Mouse (Mus musculus) left cerebral cortex, adult 18-20 months (tissue): Measurements from ENCODE around the gene Lingo1. TPM values are rescaled to one million over a fixed set of nuclear protein-coding genes. Genes with fewer than 3 reads are reported as not detected.
A peak's percentile ranks its signal among the peaks of the same experiment; 100 is the strongest.

ENCODE experiments used
- DNase-seq, 2 experiments: peaks; one replicate each; pipeline ENCODE4 v3.0.0; 2021 to 2022; ENCODE audit warnings: low spot score in 2 of 2, mixed read lengths in 1 of 2
- total RNA-seq, 2 experiments: library from RNA; stranded (reverse); gene quantifications; 2 replicates each; pipeline ENCODE4 v1.2.3; 2021

Lingo1 gene
- total RNA-seq, 2 experiments from 2014 or later, result 440 to 456 TPM

- peak in 1 of 2 experiments; percentile 50 for DNase-seq
These were observed 68.3 kb downstream of the Lingo1 start for GRCm38 (mm10) chr9:56727703-56728684.

- peak; percentile 80 to 89 for DNase-seq
These were observed 70.5 kb downstream of the Lingo1 start for GRCm38 (mm10) chr9:56725814-56726213.

DNA sequence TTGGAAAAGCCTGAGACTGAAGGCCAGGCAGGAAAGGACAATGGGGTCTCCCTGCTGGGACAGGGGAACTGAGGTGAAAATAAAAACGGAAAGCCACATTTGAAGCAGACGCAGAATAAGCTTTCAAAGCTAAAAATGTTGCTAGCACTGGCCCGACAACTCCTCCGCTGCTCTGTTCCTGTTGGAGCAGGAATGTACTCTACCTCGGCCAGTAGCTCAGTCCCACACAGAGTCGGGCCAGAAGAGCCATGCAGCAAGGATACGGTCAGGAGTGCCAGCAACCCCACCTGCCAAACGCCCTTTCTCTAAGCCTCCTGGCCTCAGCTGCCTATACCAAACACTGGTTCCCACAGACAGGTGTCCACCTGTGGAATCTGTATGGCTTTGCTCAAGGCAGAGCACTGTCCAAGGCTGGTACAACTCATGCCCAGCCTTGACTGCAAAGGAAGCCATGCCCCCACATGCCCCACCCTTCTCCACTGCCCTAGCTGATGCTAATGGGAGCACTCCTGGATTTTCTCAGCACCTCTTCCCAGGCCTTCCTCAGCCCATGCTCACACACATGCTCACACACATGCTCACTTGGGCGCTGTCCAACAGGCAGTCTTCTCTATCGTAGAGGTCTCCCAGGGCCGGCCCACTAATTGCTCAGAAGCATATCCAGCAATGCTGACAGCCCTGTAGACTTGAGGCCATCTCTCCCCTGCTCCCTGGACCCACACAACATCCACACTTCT, 74.0 kb downstream of the Lingo1 start:
- DNase-seq, result peak; percentile 49 to 55

DNA sequence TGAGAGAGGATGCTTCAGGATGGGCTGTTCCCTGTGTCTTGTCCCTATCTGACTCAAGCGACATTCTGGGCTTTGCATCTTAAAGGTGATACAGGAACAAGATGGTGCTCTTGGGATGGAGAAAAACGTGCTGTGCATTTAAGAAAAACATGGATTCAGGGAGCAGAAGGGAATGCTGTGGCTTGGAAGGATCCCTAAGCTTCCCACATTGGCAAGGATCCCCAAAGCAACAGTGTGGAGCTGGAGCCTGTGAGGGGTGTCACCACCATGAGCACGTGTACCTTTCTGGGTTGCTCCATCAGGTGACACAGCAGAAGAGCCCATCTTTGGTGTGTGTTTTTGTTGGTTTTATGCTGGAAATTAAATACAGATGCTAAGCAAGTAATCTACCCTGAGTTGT, 77.3 kb downstream of the Lingo1 start:
- no peak for DNase-seq

DNA sequence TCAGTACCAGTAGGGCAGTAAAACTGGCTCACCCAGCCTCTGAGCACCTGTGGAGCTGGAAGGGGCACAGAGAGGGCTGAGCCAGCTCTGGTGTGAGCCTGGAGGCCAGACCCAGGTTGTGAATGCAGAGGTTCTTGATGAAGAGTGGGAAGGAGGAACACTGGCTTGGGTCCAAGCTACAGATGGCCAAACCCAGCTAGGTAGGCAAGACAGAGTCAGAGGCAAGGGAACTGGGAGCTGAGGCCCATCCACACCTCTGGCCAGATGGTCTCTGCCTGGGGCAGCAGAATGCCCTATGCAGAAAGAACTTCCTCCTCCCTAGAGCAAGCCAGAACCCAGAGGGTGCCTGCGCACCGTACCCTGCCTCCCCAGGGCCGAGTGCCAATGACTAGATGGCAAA, 79.7 kb downstream of the Lingo1 start:
- no peak for DNase-seq

DNA sequence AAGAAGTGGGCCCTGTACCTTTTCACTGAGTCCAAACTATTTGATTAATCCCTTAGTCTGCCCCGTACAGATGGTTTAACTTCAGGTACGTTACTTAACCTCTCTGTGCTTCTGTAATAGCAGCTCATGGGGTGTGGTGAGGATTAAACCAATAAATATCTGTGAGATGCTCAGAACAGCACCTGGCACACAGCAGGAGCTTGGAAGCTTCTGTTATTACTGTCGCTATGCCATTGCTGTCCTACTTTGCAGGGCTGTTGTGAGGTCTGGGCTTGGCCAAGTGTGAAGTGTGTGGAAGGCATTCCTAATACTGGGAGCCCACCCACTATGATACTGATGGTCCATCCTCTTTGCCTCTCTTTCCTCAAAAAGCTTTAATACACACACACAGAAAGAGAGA, 80.2 kb downstream of the Lingo1 start:
- DNase-seq, result no peak

- DNase-seq, result no peak
These were observed 81.9 kb downstream of the Lingo1 start for GRCm38 (mm10) chr9:56714391-56714790.

DNA sequence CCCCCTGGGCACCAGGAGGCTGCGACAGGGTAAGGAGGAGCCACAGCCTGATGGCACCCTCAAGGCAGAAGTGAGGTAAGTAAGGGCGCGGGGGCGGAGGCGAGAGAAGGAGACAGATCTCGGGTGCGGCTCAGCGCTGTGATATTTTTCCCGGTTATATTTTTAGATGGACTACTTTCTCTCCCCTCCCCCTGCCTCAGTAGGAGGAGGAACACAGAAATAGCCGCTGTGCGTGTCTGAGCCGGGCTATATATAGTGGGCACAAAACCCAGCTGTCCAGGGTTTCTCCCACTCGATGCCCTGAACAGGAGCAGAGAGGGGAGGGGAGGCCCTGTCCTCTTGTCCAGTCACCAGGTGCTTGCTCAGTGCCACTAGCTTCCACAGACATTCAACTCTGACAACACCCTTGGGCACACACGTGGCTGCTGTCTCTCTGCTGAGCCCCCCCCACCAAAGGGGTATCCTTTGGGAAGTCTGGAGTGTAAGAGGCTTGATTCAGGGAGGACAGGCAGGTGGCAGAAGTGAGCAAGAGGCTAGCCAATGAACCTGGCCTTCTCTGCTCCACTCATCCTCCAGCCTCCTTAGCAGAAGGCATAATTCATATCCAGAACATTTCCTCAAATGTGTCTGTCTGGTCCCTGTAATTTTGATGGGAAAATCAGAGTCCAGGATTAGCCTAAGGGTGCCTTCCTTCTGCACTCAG, 83.5 kb downstream of the Lingo1 start:
- peak; percentile 93 to 94 for DNase-seq

DNA sequence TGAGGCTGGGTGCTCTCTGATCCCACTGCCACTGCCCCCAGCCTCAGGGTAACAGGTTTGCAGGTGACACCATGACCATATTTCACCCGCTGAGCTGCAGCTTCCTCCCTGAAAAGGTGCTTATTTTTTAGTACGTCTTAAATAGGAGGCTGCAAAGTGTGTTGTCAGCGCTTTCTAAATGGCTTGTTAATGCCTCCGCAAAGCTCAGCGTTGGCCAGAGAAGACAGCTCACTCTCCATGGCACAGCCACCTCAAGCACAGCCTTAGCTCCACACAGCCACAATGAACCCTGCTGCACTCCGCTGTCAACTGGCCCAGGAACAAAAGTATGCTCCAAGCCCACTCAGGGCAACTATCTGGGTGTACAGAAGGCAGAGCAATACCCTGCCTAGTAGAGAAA, 85.3 kb downstream of the Lingo1 start:
- DNase-seq, result no peak

DNA sequence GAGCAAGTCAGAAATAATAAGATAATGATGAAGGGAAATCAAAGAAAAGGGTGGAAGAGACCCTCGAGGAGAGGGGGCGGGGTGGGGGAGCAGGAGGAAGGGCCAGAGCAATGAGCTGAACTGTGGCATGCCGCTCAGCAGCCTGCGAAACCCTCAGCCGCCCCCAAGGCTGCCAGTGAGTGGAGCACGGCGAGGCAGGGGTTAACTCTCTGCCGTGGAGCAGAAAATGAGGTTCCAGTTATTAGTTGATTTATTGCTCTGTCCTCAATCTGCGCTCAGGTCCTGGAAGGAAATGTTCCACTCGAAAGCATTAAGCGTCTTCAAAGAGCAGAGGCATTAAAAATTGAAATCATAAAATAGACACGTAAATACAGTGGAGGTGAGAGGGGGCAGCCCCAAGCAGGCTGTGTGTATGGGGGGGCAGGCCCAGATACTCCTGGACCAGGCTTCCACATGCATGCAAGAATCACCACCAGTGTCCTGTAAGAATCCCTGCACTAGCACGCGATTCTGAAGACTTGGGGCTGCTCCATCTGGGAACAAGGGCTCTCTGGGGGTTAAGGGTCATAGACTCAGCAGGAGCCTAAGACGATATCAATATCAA, 89.7 kb downstream of the Lingo1 start:
- no peak for DNase-seq

DNA sequence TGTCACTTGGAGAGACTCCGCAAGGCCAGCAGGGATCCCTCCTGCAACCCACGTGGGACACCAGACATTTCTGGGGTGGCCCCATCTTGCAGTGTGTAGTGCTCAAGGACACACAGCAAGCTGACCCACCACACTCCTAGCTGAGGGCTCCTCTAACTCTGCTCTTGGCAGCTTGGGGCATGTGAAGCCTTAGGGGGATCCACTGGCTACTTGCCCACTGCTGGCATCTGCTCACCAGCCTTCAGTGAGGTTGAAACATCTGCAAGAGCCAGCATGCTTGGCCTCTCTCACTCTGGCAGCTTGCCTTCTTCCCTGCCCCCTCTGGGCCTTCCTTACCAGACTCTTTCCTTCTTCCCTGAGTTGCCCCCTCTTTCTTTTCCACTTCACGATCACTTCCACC, 94.9 kb downstream of the Lingo1 start:
- no peak for DNase-seq

GRCm38 (mm10) chr9:56700866-56701265, 95.4 kb downstream of the Lingo1 start:
- no peak for DNase-seq

GRCm38 (mm10) chr9:56698715-56699370, 97.4 kb downstream of the Lingo1 start:
- DNase-seq, result no peak

- DNase-seq, result peak; percentile 35 to 55
These were observed 102.2 kb downstream of the Lingo1 start for GRCm38 (mm10) chr9:56694079-56694478.

- no peak for DNase-seq
These were observed 105.0 kb downstream of the Lingo1 start for GRCm38 (mm10) chr9:56691226-56691625.

DNA sequence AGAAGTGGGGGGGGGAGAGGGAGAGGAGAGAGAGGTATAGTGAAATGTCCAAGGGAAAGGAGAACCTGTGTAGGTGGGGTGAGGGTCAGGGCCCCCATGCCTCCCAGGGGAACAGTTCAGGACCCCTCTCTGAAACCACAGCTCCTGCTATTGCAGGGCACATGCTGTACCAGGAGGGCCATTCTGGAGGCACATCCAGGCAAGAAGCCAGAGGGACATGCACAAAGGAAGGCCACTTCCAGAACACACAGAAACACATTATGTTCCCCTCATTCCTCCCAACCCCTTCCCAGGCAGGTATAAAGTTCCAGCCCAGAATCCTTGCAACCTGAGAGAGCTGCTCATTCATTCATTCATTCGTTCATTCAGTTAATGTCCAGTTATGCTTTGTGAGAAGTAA, 105.6 kb downstream of the Lingo1 start:
- no peak for DNase-seq

GRCm38 (mm10) chr9:56687490-56687889, 108.8 kb downstream of the Lingo1 start:
- no peak for DNase-seq

DNA sequence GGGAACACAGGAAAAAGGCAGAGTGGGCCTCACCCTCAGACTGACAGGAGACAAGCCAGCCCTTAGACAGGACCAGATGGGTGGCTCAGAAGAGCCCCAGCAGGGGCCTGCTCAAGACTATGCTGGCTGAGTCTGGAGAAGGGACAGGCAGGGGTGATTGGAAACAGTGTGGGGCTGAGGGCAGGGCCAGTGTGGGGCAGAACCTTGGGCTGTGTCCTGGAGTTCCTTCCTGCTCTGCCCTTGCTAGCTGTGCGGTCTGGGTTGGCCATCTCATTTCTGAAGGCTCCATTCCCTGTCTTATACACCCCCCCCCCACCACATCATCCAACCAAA, 109.2 kb downstream of the Lingo1 start:
- no peak for DNase-seq

DNA sequence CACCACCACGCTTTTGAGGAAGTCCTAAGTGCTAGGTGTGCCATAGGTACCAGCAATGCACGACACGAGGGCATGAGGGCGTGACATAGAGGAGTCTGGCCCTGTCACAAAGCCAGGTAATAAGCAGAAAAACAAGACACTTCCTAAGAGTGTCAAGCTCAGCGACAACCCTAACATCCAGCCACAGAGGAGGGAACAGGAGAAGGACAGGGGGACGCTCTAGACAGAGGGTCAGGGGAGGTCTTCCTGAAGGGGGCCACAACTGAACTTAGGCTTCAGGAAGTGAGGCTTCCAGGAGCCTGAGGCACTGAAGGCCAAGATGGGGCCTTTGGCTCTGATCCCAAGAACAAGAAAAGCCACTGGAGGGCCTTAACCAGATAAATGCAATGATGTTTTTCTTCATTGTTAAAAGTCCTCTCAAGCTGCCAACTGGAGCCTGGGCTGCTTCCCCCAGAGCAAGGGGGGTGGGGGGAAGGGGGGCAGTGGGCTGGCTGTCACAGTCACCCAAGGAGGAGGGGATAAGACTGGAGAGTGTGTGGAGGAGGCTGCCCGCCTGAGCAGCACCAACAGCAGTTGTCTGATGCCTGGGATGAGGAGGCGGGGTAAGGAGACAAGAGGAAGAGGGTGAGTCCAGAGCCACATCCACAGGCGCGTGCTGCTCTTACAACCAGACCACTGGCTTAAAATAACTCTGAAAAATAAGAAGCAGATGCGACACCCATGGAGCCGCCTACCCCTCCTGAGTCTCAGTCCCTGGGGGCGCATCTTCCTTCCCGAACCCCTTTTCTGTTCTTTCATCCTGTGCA, 109.7 kb downstream of the Lingo1 start:
- peak; percentile 73 to 82 for DNase-seq

DNA sequence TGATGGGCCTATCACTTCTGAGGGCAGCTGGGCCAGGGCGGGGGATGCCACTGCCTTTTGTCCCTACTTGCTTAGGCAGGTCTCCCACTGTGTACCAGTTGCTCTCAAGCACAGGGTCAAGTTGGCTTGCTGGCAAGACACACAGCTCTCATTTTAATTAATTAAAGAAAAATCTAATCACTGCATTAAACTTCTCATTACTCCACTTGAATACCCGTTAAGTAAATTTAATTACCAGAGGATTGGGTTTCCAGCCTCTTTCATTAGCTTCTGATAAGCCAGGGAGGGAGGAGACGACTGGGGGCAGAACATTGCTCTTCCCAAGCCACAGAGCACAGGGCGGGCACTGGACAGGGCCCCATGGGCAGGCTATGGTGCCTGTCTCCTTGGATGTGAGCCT, 113.4 kb downstream of the Lingo1 start:
- DNase-seq, result no peak
